Mouse (Mus musculus) cerebellum, postnatal 4 days (tissue): ENCODE results near the gene Hnrnpul1.
"Not testable (repeated sequence)": the region's sequence is repeated elsewhere in the genome, so short reads cannot be mapped to it uniquely, and the experiment has no call there.

ENCODE experiments used
- DNase-seq, 2 experiments: peaks; one replicate each; pipeline ENCODE4 v3.0.0; 2022; ENCODE audit warnings: low spot score in 2 of 2, mixed read lengths in 1 of 2

The Hnrnpul1 gene

GRCm38 (mm10) chr7:25754738-25755467 is at the start of gene Hnrnpul1:
TSS of gene Hnrnpul1 (minus strand) at chr7:25754757.
- DNase-seq: peak; percentile 96 to 100

- DNase-seq: no peak
Measured at GRCm38 (mm10) chr7:25803460-25803859, 48.9 kb upstream of the Hnrnpul1 start.

GRCm38 (mm10) chr7:25802241-25803125 is 47.9 kb upstream of the Hnrnpul1 start:
- DNase-seq: no peak

- DNase-seq: no peak
Measured at GRCm38 (mm10) chr7:25801031-25801430, 46.5 kb upstream of the Hnrnpul1 start.

GRCm38 (mm10) chr7:25799369-25799768 is 44.8 kb upstream of the Hnrnpul1 start:
- no peak for DNase-seq

GRCm38 (mm10) chr7:25798540-25798939 is 44.0 kb upstream of the Hnrnpul1 start:
- DNase-seq: no peak

- DNase-seq: no peak
Measured at GRCm38 (mm10) chr7:25794775-25795174, 40.2 kb upstream of the Hnrnpul1 start.

- DNase-seq: peak in 1 of 2 experiments; percentile 42
Measured at GRCm38 (mm10) chr7:25793679-25794078, 39.1 kb upstream of the Hnrnpul1 start.

GRCm38 (mm10) chr7:25792966-25793365 is 38.4 kb upstream of the Hnrnpul1 start:
- DNase-seq: not testable (repeated sequence)

GRCm38 (mm10) chr7:25790615-25791014 is 36.1 kb upstream of the Hnrnpul1 start:
- no peak for DNase-seq

- no peak for DNase-seq
Measured at GRCm38 (mm10) chr7:25789129-25789440, 34.5 kb upstream of the Hnrnpul1 start.

GRCm38 (mm10) chr7:25788220-25789128 is 33.9 kb upstream of the Hnrnpul1 start, which contains the start of gene Axl:
TSS of gene Axl (minus strand) at chr7:25788705.
- DNase-seq: peak; percentile 33 to 59

GRCm38 (mm10) chr7:25787456-25788219 is 33.1 kb upstream of the Hnrnpul1 start:
- no peak for DNase-seq

- DNase-seq: no peak
Measured at GRCm38 (mm10) chr7:25786974-25787373, 32.4 kb upstream of the Hnrnpul1 start.

GRCm38 (mm10) chr7:25785752-25786151 is 31.2 kb upstream of the Hnrnpul1 start:
- DNase-seq: no peak

GRCm38 (mm10) chr7:25784808-25785207 is 30.3 kb upstream of the Hnrnpul1 start:
- no peak for DNase-seq

GRCm38 (mm10) chr7:25783746-25784145 is 29.2 kb upstream of the Hnrnpul1 start:
- DNase-seq: no peak

- DNase-seq: no peak
Measured at GRCm38 (mm10) chr7:25782744-25783143, 28.2 kb upstream of the Hnrnpul1 start.

- no peak for DNase-seq
Measured at GRCm38 (mm10) chr7:25781937-25782610, 27.5 kb upstream of the Hnrnpul1 start.

- DNase-seq: no peak
Measured at GRCm38 (mm10) chr7:25781321-25781936, 26.9 kb upstream of the Hnrnpul1 start.
